In the genomic region with DNA sequence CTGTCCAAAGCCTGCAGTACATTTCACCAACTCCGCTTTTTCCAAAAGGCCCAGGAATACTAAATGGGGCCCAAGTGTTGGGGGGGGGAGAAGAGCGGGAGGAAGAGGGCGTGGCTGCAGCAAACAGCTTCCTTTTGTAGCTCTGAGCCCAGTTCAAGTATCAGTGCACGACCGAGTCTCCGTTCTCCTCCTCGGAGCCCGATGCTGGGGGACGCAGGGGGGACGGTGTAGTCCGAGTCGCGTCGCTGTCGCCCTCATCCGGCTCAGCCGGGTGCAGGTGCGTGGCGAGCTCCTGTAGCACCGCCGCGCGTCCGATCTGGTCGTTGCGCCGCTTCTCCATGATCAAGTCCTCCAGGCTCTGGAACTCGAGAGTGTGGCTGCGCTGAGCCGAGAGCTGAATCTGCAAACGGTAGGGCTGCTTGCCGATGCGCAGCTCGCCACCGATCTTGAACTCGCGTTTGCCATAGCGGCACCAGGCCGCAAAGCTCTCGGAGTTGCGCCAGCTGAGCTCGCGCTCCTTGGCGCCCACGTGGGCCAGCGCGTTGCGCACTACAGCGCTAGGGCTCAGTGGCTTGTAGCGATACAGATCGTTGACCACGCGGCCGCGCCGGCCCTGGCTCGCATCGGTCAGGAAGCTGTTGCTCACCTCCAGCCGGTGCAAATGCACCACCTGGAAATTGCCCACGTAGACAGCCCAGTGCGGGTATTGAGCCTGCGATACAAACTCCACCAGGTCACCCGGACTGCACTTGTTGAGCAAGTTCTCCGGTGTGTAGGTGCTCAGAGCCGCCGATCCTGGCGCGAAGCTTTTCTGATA, we compare ENCODE assay signal across 8 mouse cellular contexts. TPM values are rescaled to one million over a fixed set of nuclear protein-coding genes. Genes with fewer than 3 reads are reported as not detected.
DNase-seq lines count a peak whose midpoint lies in the region; ATAC-seq and TF ChIP-seq lines count a peak whose summit lies in the region.

No protein-coding gene starts in this region.

- under 1% methylated on average over 67 of the region's 68 CpGs for WGBS in forebrain, embryonic 16.5 days
- WGBS in neural tube, embryonic 13.5 days: under 1% methylated on average over 68 of the region's 68 CpGs

- peak overlapping the region; percentile 100 for H3K4me2 ChIP-seq in forebrain, embryonic 16.5 days (ENCODE audit: low read length)
- H3K4me2 ChIP-seq in neural tube, embryonic 13.5 days: peak overlapping the region; percentile 100

- DNase-seq in cerebellum, adult 11 months: peak; percentile 32
- DNase-seq in heart, postnatal 25 days (ENCODE audit: low spot score): peak; percentile 37
- peak; percentile 65 to 85 for DNase-seq in layer of hippocampus, adult 18-20 months (ENCODE audit: low spot score in 2 of 2)
- peak; percentile 70 to 71 for DNase-seq in lung, adult 18-20 months

- H3K4me3 ChIP-seq in forebrain, embryonic 16.5 days (replicated peaks; ENCODE audit: low read length): peak overlapping the region; percentile 76
- peak overlapping the region; percentile 69 for H3K4me3 ChIP-seq in neural tube, embryonic 13.5 days
- H3K4me3 ChIP-seq in testis, adult 2 months (ENCODE audit: control insufficient read depth, low read depth, low read length): peak overlapping the region; percentile 72

- peak overlapping the region; percentile 81 for H3K27ac ChIP-seq in forebrain, embryonic 16.5 days (ENCODE audit: low read length)
- peak overlapping the region; percentile 81 for H3K27ac ChIP-seq in neural tube, embryonic 13.5 days (replicated peaks)
- H3K27ac ChIP-seq in testis, adult 2 months (ENCODE audit: control insufficient read depth, insufficient read depth, low read depth, low read length): no peak overlapping the region; the same call in 1 of the 2 replicates

- no peak for TF ChIP-seq POLR2A in testis, adult 2 months (IDR thresholded peaks at IDR 0.05; ENCODE audit: control insufficient read depth, low read depth, low read length)

- ATAC-seq in CD4-positive, CD25-positive, alpha-beta regulatory T cell, adult 4 months: peak; percentile 46
- ATAC-seq in forebrain, embryonic 16.5 days: peak; percentile 70
- peak; percentile 79 for ATAC-seq in neural tube, embryonic 13.5 days (ENCODE audit: low read depth)

- H3K27me3 ChIP-seq in forebrain, embryonic 16.5 days (replicated peaks; ENCODE audit: control insufficient read depth, insufficient read depth, low read length): no peaks in the 10 kb centered on the region
- H3K27me3 ChIP-seq in neural tube, embryonic 13.5 days: peaks cover 6% of the 10 kb centered on the region; the same call in 1 of the 2 replicates
- H3K27me3 ChIP-seq in testis, adult 2 months (ENCODE audit: control insufficient read depth, insufficient read depth, low read length): no peaks in the 10 kb centered on the region

- intact Hi-C loops in heart, postnatal 25 days (cut with DNase I): loop anchor here (5.0 kb wide), 5 partner anchors 61 to 726 kb away; no protein-coding TSS in a partner anchor

- H3K36me3 ChIP-seq in forebrain, embryonic 16.5 days (ENCODE audit: control insufficient read depth, insufficient read depth): no peaks in the 10 kb centered on the region
- no peaks in the 10 kb centered on the region for H3K36me3 ChIP-seq in neural tube, embryonic 13.5 days
- no peaks in the 10 kb centered on the region for H3K36me3 ChIP-seq in testis, adult 2 months (ENCODE audit: control insufficient read depth, insufficient read depth, low read length)

- no peaks in the 10 kb centered on the region for H3K9me3 ChIP-seq in forebrain, embryonic 16.5 days (ENCODE audit: control insufficient read depth, low read length)
- no peaks in the 10 kb centered on the region for H3K9me3 ChIP-seq in neural tube, embryonic 13.5 days

- H3K9ac ChIP-seq in forebrain, embryonic 16.5 days (replicated peaks; ENCODE audit: low read depth, low read length): peak overlapping the region; percentile 73
- H3K9ac ChIP-seq in neural tube, embryonic 13.5 days: peak overlapping the region; percentile 80

- TF ChIP-seq CTCF in testis, adult 2 months (IDR thresholded peaks at IDR 0.05; ENCODE audit: control insufficient read depth, insufficient read depth, insufficient replicate concordance, low read depth, low read length): 0 out of 2 replicates have a peak, but pooled peaks have one; percentile 12

- H3K4me1 ChIP-seq in forebrain, embryonic 16.5 days (replicated peaks; ENCODE audit: control insufficient read depth, insufficient read depth, low read length): peaks cover 19% of the 10 kb centered on the region
- H3K4me1 ChIP-seq in neural tube, embryonic 13.5 days (replicated peaks): peaks cover 34% of the 10 kb centered on the region
- peaks cover 15% of the 10 kb centered on the region for H3K4me1 ChIP-seq in testis, adult 2 months (ENCODE audit: control insufficient read depth, insufficient read depth, low read length)

RNA-seq across cellular contexts. Expression of gene Fam84b, which starts 30.6 kb away (rescaled TPM):
- 1 to 10 TPM; 1.7 to 2.2 TPM for polyA plus RNA-seq in CD4-positive, CD25-positive, alpha-beta regulatory T cell, adult 4 months (2017; shearing (Covaris generic))
- polyA plus RNA-seq in forebrain, embryonic 16.5 days (2015; fragmentation: Nextera tagmentation; extraction: Ambion mirVana): 11.5 and 13.9 TPM in 2 replicates
- 10 to 100 TPM in 1 of 2 experiments, 1 to 10 TPM in 1; 8.6 to 10.5 TPM for total RNA-seq in heart, postnatal 25 days (2021)
- 10 to 100 TPM; 11.9 to 14.0 TPM for total RNA-seq in layer of hippocampus, adult 18-20 months (2021)
- polyA plus RNA-seq in neural tube, embryonic 13.5 days (2015; fragmentation: Nextera tagmentation; extraction: Ambion mirVana): 6.3 and 8.5 TPM in 2 replicates
- polyA plus RNA-seq in testis, adult 2 months (2012; rRNA removed): 1.0 and 1.3 TPM in 2 replicates
